Mouse (Mus musculus) forebrain, embryonic 14.5 days (tissue): ENCODE results near the gene 1810055G02Rik. TPM values are rescaled to one million over a fixed set of nuclear protein-coding genes. Genes with fewer than 3 reads are reported as not detected.
A peak's percentile ranks its signal among the peaks of the same experiment; 100 is the strongest.

Experiments used
- ATAC-seq: fragments of 200-750 bp; cut with Nextera tagmentation; 2 replicates; pipeline ENCODE4 v1.8.0; 2017; ENCODE audit warnings: mild to moderate bottlenecking, moderate library complexity
- DNase-seq: peaks from one replicate; pipeline ENCODE4 v3.0.0-alpha.2; 2015; ENCODE audit warnings: low spot score
- H3K27ac ChIP-seq: fragments of 300-500 bp; sonication (generic); 2 replicates; pipeline ENCODE4 v1.5.1; 2014; ENCODE audit warnings: low read depth, mild to moderate bottlenecking, control low read depth, low read length, moderate library complexity
- H3K27me3 ChIP-seq: fragments of 300-500 bp; sonication (generic); replicated peaks from 2 replicates; pipeline ENCODE4 v1.6.1; 2014; ENCODE audit warnings: low read length, control low read depth, mixed read lengths; ENCODE audit not compliant: control insufficient read depth, insufficient read depth
- H3K36me3 ChIP-seq: fragments of 300-500 bp; sonication (generic); 2 replicates; pipeline ENCODE4 v1.6.1; 2014; ENCODE audit warnings: low read length, control low read depth; ENCODE audit not compliant: control insufficient read depth, insufficient read depth
- H3K4me1 ChIP-seq: fragments of 300-500 bp; sonication (generic); 2 replicates; pipeline ENCODE4 v1.6.1; 2014; ENCODE audit warnings: antibody characterized with exemption, low read length, control low read depth; ENCODE audit not compliant: control insufficient read depth, insufficient read depth
- H3K4me2 ChIP-seq: fragments of 300-500 bp; sonication (generic); 2 replicates; pipeline ENCODE4 v1.6.1; 2014; ENCODE audit warnings: mild to moderate bottlenecking, control low read depth, low read length
- H3K4me3 ChIP-seq: fragments of 300-500 bp; sonication (generic); 2 replicates; pipeline ENCODE4 v1.5.1; 2014; ENCODE audit warnings: low read depth, low read length, control low read depth
- H3K9ac ChIP-seq: fragments of 300-500 bp; sonication (generic); 2 replicates; pipeline ENCODE4 v1.6.1; 2014; ENCODE audit warnings: mild to moderate bottlenecking, low read length, control low read depth, moderate library complexity
- H3K9me3 ChIP-seq: fragments of 300-500 bp; sonication (generic); replicated peaks from 2 replicates; pipeline ENCODE4 v1.6.1; 2016; ENCODE audit warnings: low read length, control low read depth, mixed read lengths; ENCODE audit not compliant: control insufficient read depth
- WGBS: fragments of 180-500 bp; shearing (Covaris S2); extraction: QIAGEN DNeasy Blood & Tissue Kit; methylation state at CpG from one replicate; pipeline ENCODE4 v1.1.7; 2014; 5-methylcytosine and 5-hydroxymethylcytosine counted together
- polyA plus RNA-seq: library from polyadenylated mRNA; unstranded; fragments of >200 nt; fragmentation: Nextera tagmentation; extraction: Ambion mirVana; gene quantifications from 2 replicates; pipeline ENCODE4 v1.2.1, GENCODE M21; 2014

The 1810055G02Rik gene
- polyA plus RNA-seq, 1 experiment from 2014 or later, result 29.7 TPM

GRCm38 (mm10) chr19:3674122-3674855, 33.8 kb upstream of the 1810055G02Rik start:
- WGBS, result 96% methylated on average over 8 of the region's 8 CpGs
- Histone ChIP-seq H3K9me3 (no peaks in the 10 kb centered on the region), H3K27me3 (no peaks in the 10 kb centered on the region)

GRCm38 (mm10) chr19:3680732-3681131, 27.4 kb upstream of the 1810055G02Rik start:
- H3K9ac ChIP-seq, result no peak overlapping the region
- no peak overlapping the region for H3K4me3 ChIP-seq
- ATAC-seq (no peak), DNase-seq (no peak)
- 80% methylated on average over 7 of the region's 7 CpGs for WGBS
- no peaks in the 10 kb centered on the region for H3K36me3 ChIP-seq
- no peak overlapping the region for H3K4me2 ChIP-seq
- no peaks in the 10 kb centered on the region for H3K9me3 ChIP-seq
- peak overlapping the region; percentile 35; the same call in 1 of the 2 replicates for H3K27ac ChIP-seq
- H3K4me1 ChIP-seq, result peaks cover 22% of the 10 kb centered on the region
- no peaks in the 10 kb centered on the region for H3K27me3 ChIP-seq

More at GRCm38 (mm10) chr19:3674122-3674855, 33.8 kb upstream of the 1810055G02Rik start:
- ATAC-seq (no peak), DNase-seq (no peak)
- no peaks in the 10 kb centered on the region for H3K36me3 ChIP-seq
- no peak overlapping the region for H3K27ac ChIP-seq
- H3K4me1 ChIP-seq, result peaks cover 3% of the 10 kb centered on the region; the same call in 1 of the 2 replicates
- no peak overlapping the region for H3K4me3 ChIP-seq
- H3K9ac ChIP-seq, result no peak overlapping the region
- H3K4me2 ChIP-seq, result no peak overlapping the region

- WGBS, result 45% methylated on average over 13 of the region's 13 CpGs
- ATAC-seq, result peak; percentile 73
- Histone ChIP-seq H3K9ac (no peak overlapping the region), H3K4me1 (peaks cover 22% of the 10 kb centered on the region), H3K9me3 (no peaks in the 10 kb centered on the region), H3K27me3 (no peaks in the 10 kb centered on the region), H3K4me3 (no peak overlapping the region), H3K27ac (peak overlapping the region; percentile 35), H3K36me3 (no peaks in the 10 kb centered on the region), H3K4me2 (no peak overlapping the region)
- DNase-seq, result peak; percentile 76
Measured at GRCm38 (mm10) chr19:3681310-3681934, 26.7 kb upstream of the 1810055G02Rik start.

- 11% methylated on average over 1 of the region's 1 CpGs for WGBS
- DNase-seq, result peak; percentile 24
- Histone ChIP-seq H3K36me3 (no peaks in the 10 kb centered on the region), H3K4me3 (no peak overlapping the region; the same call in 1 of the 2 replicates), H3K9ac (no peak overlapping the region), H3K4me2 (peak overlapping the region; percentile 96), H3K9me3 (no peaks in the 10 kb centered on the region), H3K27me3 (peaks cover 4% of the 10 kb centered on the region; the same call in 1 of the 2 replicates), H3K27ac (0 out of 2 replicates have a peak overlapping the region, but pooled peaks have one; percentile 18), H3K4me1 (peaks cover 22% of the 10 kb centered on the region)
- 0 out of 2 replicates have a peak, but pooled peaks have one; percentile 12 for ATAC-seq
Measured at GRCm38 (mm10) chr19:3684414-3684813, 23.7 kb upstream of the 1810055G02Rik start.

GRCm38 (mm10) chr19:3684957-3685580, 23.0 kb upstream of the 1810055G02Rik start:
- Histone ChIP-seq H3K9me3 (no peaks in the 10 kb centered on the region), H3K9ac (peak overlapping the region; percentile 85), H3K27ac (0 out of 2 replicates have a peak overlapping the region, but pooled peaks have one; percentile 27), H3K4me2 (peak overlapping the region; percentile 96), H3K4me1 (peaks cover 22% of the 10 kb centered on the region), H3K4me3 (peak overlapping the region; percentile 90), H3K27me3 (peaks cover 4% of the 10 kb centered on the region; the same call in 1 of the 2 replicates), H3K36me3 (no peaks in the 10 kb centered on the region)
- DNase-seq (no peak), ATAC-seq (no peak)
- 9% methylated on average over 11 of the region's 11 CpGs for WGBS

GRCm38 (mm10) chr19:3685611-3686214, 22.4 kb upstream of the 1810055G02Rik start:
- Histone ChIP-seq H3K27me3 (peaks cover 4% of the 10 kb centered on the region; the same call in 1 of the 2 replicates), H3K9ac (peak overlapping the region; percentile 85), H3K4me2 (peak overlapping the region; percentile 96), H3K4me1 (peaks cover 22% of the 10 kb centered on the region), H3K36me3 (no peaks in the 10 kb centered on the region), H3K4me3 (peak overlapping the region; percentile 90), H3K9me3 (no peaks in the 10 kb centered on the region), H3K27ac (peak overlapping the region; percentile 36; the same call in 1 of the 2 replicates)
- WGBS, result under 1% methylated on average over 45 of the region's 45 CpGs
- DNase-seq (peak; percentile 25), ATAC-seq (peak; percentile 27)

- peak; percentile 69 for ATAC-seq
- H3K9me3 ChIP-seq, result no peaks in the 10 kb centered on the region
- peak within 1 kb of the TSS; percentile 96 for H3K4me2 ChIP-seq
- H3K27ac ChIP-seq, result peak within 1 kb of the TSS; percentile 36; the same call in 1 of the 2 replicates
- H3K4me1 ChIP-seq, result peaks cover 17% of the 10 kb centered on the region
- WGBS, result under 1% methylated on average over 58 of the region's 83 CpGs
- peak within 1 kb of the TSS; percentile 85 for H3K9ac ChIP-seq
- DNase-seq, result peak; percentile 57
- peak within 1 kb of the TSS; percentile 90 for H3K4me3 ChIP-seq
- H3K27me3 ChIP-seq, result peaks cover 4% of the 10 kb centered on the region; the same call in 1 of the 2 replicates
- H3K36me3 ChIP-seq, result no peaks in the 10 kb centered on the region
Measured at GRCm38 (mm10) chr19:3686215-3686894, 21.7 kb upstream of the 1810055G02Rik start, which contains the start of gene Lrp5. Gene Lrp5, minus strand, starts transcription at chr19:3686564.

GRCm38 (mm10) chr19:3687676-3688171, 20.4 kb upstream of the 1810055G02Rik start:
- no peak overlapping the region for H3K4me3 ChIP-seq
- H3K27ac ChIP-seq, result no peak overlapping the region
- H3K4me2 ChIP-seq, result no peak overlapping the region
- no peaks in the 10 kb centered on the region for H3K9me3 ChIP-seq
- H3K9ac ChIP-seq, result no peak overlapping the region
- ATAC-seq (no peak), DNase-seq (no peak)
- 24% methylated on average over 5 of the region's 5 CpGs for WGBS
- H3K36me3 ChIP-seq, result no peaks in the 10 kb centered on the region
- peaks cover 14% of the 10 kb centered on the region for H3K4me1 ChIP-seq
- peaks cover 4% of the 10 kb centered on the region; the same call in 1 of the 2 replicates for H3K27me3 ChIP-seq
